Mouse (Mus musculus) stomach, embryonic 15.5 days (tissue): Measurements from ENCODE around the gene Nup133. TPM values are rescaled to one million over a fixed set of nuclear protein-coding genes. Genes with fewer than 3 reads are reported as not detected.

Source experiments
- ATAC-seq: fragments of 200-750 bp; cut with Nextera tagmentation; 2 replicates; pipeline ENCODE4 v1.8.0; 2017; ENCODE audit warnings: low read depth, moderate number of reproducible peaks, moderate TSS enrichment; ENCODE audit not compliant: insufficient read depth, low FRiP score
- H3K27ac ChIP-seq: fragments of 300-500 bp; sonication (generic); 2 replicates; pipeline ENCODE4 v1.5.1; 2015; ENCODE audit warnings: mild to moderate bottlenecking, inconsistent platforms
- H3K27me3 ChIP-seq: fragments of 300-500 bp; sonication (generic); replicated peaks from 2 replicates; pipeline ENCODE4 v1.6.1; 2015; ENCODE audit warnings: inconsistent platforms
- H3K36me3 ChIP-seq: fragments of 300-500 bp; sonication (generic); 2 replicates; pipeline ENCODE4 v1.6.1; 2015; ENCODE audit warnings: inconsistent platforms
- H3K4me1 ChIP-seq: fragments of 300-500 bp; sonication (generic); 2 replicates; pipeline ENCODE4 v1.6.1; 2015; ENCODE audit warnings: inconsistent platforms
- H3K4me2 ChIP-seq: fragments of 300-500 bp; sonication (generic); 2 replicates; pipeline ENCODE4 v1.6.1; 2015; ENCODE audit warnings: mild to moderate bottlenecking, inconsistent platforms
- H3K4me3 ChIP-seq: fragments of 300-500 bp; sonication (generic); replicated peaks from 2 replicates; pipeline ENCODE4 v1.5.1; 2015; ENCODE audit warnings: inconsistent platforms
- H3K9ac ChIP-seq: fragments of 300-500 bp; sonication (generic); 2 replicates; pipeline ENCODE4 v1.6.1; 2015; ENCODE audit warnings: inconsistent platforms
- H3K9me3 ChIP-seq: fragments of 300-500 bp; sonication (generic); 2 replicates; pipeline ENCODE4 v1.6.1; 2016; ENCODE audit warnings: inconsistent platforms
- WGBS: fragments of 180-500 bp; shearing (Covaris S2); methylation state at CpG from one replicate; pipeline ENCODE4 v1.1.7; 2015; 5-methylcytosine and 5-hydroxymethylcytosine counted together
- polyA plus RNA-seq: library from polyadenylated mRNA; unstranded; fragments of >200 nt; fragmentation: Nextera tagmentation; extraction: Ambion mirVana; gene quantifications from 2 replicates; pipeline ENCODE4 v1.2.1, GENCODE M21; 2015

The Nup133 gene
- polyA plus RNA-seq, 1 experiment from 2014 or later = 23.3 TPM

- H3K36me3 ChIP-seq = peaks cover 14% of the 10 kb centered on the region; the same call in 1 of the 2 replicates
- peak overlapping the region; percentile 83 for H3K4me2 ChIP-seq
- H3K9ac ChIP-seq = peak overlapping the region; percentile 92; the same call in 1 of the 2 replicates
- 35% methylated on average over 10 of the region's 10 CpGs for WGBS
- peaks cover 5% of the 10 kb centered on the region; the same call in 1 of the 2 replicates for H3K4me1 ChIP-seq
- H3K9me3 ChIP-seq = no peaks in the 10 kb centered on the region
- peak overlapping the region; percentile 93 for H3K27ac ChIP-seq
- peak; percentile 8; the same call in 1 of the 2 replicates for ATAC-seq
- H3K27me3 ChIP-seq = no peaks in the 10 kb centered on the region
- peak overlapping the region; percentile 100 for H3K4me3 ChIP-seq
Measured at GRCm38 (mm10) chr8:123950077-123950802, 1.2 kb upstream of the Nup133 start.

- Histone ChIP-seq H3K4me1 (peaks cover 5% of the 10 kb centered on the region; the same call in 1 of the 2 replicates), H3K4me3 (peak overlapping the region; percentile 100), H3K9me3 (no peaks in the 10 kb centered on the region), H3K4me2 (peak overlapping the region; percentile 83), H3K36me3 (peaks cover 15% of the 10 kb centered on the region; the same call in 1 of the 2 replicates), H3K27me3 (no peaks in the 10 kb centered on the region), H3K27ac (peak overlapping the region; percentile 93), H3K9ac (peak overlapping the region; percentile 92)
- WGBS = 1% methylated on average over 10 of the region's 10 CpGs
- no peak for ATAC-seq
Measured at GRCm38 (mm10) chr8:123949686-123949986, 571 bp upstream of the Nup133 start.

GRCm38 (mm10) chr8:123929026-123929425 lies 20.0 kb downstream of the Nup133 start:
- H3K4me1 ChIP-seq = no peaks in the 10 kb centered on the region
- no peak overlapping the region for H3K4me2 ChIP-seq
- no peak overlapping the region for H3K9ac ChIP-seq
- H3K4me3 ChIP-seq = no peak overlapping the region
- no peaks in the 10 kb centered on the region for H3K9me3 ChIP-seq
- peaks cover 56% of the 10 kb centered on the region for H3K36me3 ChIP-seq
- no peaks in the 10 kb centered on the region for H3K27me3 ChIP-seq
- no peak overlapping the region for H3K27ac ChIP-seq
- no peak for ATAC-seq
- WGBS = 90% methylated on average over 7 of the region's 7 CpGs

- H3K9me3 ChIP-seq = no peaks in the 10 kb centered on the region
- ATAC-seq = no peak
- H3K4me3 ChIP-seq = no peak overlapping the region
- H3K36me3 ChIP-seq = peaks cover 61% of the 10 kb centered on the region
- no peak overlapping the region for H3K4me2 ChIP-seq
- no peaks in the 10 kb centered on the region for H3K27me3 ChIP-seq
- no peak overlapping the region for H3K9ac ChIP-seq
- WGBS = 91% methylated on average over 3 of the region's 3 CpGs
- H3K4me1 ChIP-seq = no peaks in the 10 kb centered on the region
- H3K27ac ChIP-seq = no peak overlapping the region
Measured at GRCm38 (mm10) chr8:123925671-123926070, 23.4 kb downstream of the Nup133 start.

GRCm38 (mm10) chr8:123924719-123925118 lies 24.3 kb downstream of the Nup133 start:
- no peaks in the 10 kb centered on the region for H3K27me3 ChIP-seq
- WGBS = 20% methylated on average over 2 of the region's 2 CpGs
- no peak overlapping the region for H3K4me2 ChIP-seq
- no peaks in the 10 kb centered on the region for H3K9me3 ChIP-seq
- H3K36me3 ChIP-seq = peaks cover 60% of the 10 kb centered on the region
- H3K4me3 ChIP-seq = no peak overlapping the region
- H3K9ac ChIP-seq = no peak overlapping the region
- no peaks in the 10 kb centered on the region for H3K4me1 ChIP-seq
- no peak overlapping the region for H3K27ac ChIP-seq
- ATAC-seq = no peak; the same call in 1 of the 2 replicates

GRCm38 (mm10) chr8:123914635-123915034 lies 34.4 kb downstream of the Nup133 start:
- Histone ChIP-seq H3K4me2 (no peak overlapping the region), H3K36me3 (peaks cover 59% of the 10 kb centered on the region), H3K27ac (no peak overlapping the region), H3K27me3 (no peaks in the 10 kb centered on the region), H3K9ac (no peak overlapping the region), H3K4me1 (no peaks in the 10 kb centered on the region), H3K9me3 (no peaks in the 10 kb centered on the region), H3K4me3 (no peak overlapping the region)
- ATAC-seq = no peak
- 92% methylated on average over 3 of the region's 3 CpGs for WGBS

GRCm38 (mm10) chr8:123912265-123912664 lies 36.8 kb downstream of the Nup133 start:
- Histone ChIP-seq H3K27me3 (no peaks in the 10 kb centered on the region), H3K27ac (no peak overlapping the region), H3K4me1 (no peaks in the 10 kb centered on the region), H3K9ac (no peak overlapping the region), H3K36me3 (peaks cover 53% of the 10 kb centered on the region), H3K9me3 (no peaks in the 10 kb centered on the region), H3K4me3 (no peak overlapping the region), H3K4me2 (no peak overlapping the region)
- no peak for ATAC-seq
- WGBS = 87% methylated on average over 4 of the region's 4 CpGs

GRCm38 (mm10) chr8:123907604-123908003 lies 41.5 kb downstream of the Nup133 start:
- no peak overlapping the region for H3K4me3 ChIP-seq
- H3K4me1 ChIP-seq = no peaks in the 10 kb centered on the region
- no peak overlapping the region for H3K4me2 ChIP-seq
- H3K9me3 ChIP-seq = no peaks in the 10 kb centered on the region
- ATAC-seq = no peak
- 90% methylated on average over 6 of the region's 6 CpGs for WGBS
- H3K9ac ChIP-seq = no peak overlapping the region
- no peak overlapping the region for H3K27ac ChIP-seq
- no peaks in the 10 kb centered on the region for H3K27me3 ChIP-seq
- peaks cover 54% of the 10 kb centered on the region for H3K36me3 ChIP-seq

GRCm38 (mm10) chr8:123902653-123903052 lies 46.4 kb downstream of the Nup133 start:
- 84% methylated on average over 7 of the region's 7 CpGs for WGBS
- no peak for ATAC-seq
- Histone ChIP-seq H3K4me1 (no peaks in the 10 kb centered on the region), H3K27ac (no peak overlapping the region), H3K27me3 (no peaks in the 10 kb centered on the region), H3K4me3 (no peak overlapping the region), H3K36me3 (peaks cover 41% of the 10 kb centered on the region), H3K4me2 (no peak overlapping the region), H3K9ac (no peak overlapping the region), H3K9me3 (no peaks in the 10 kb centered on the region)

GRCm38 (mm10) chr8:123899366-123899765 lies 49.7 kb downstream of the Nup133 start:
- H3K4me3 ChIP-seq = no peak overlapping the region
- 87% methylated on average over 7 of the region's 7 CpGs for WGBS
- no peak overlapping the region for H3K9ac ChIP-seq
- H3K4me1 ChIP-seq = no peaks in the 10 kb centered on the region
- H3K27me3 ChIP-seq = peaks cover 21% of the 10 kb centered on the region
- ATAC-seq = no peak
- H3K27ac ChIP-seq = no peak overlapping the region
- no peaks in the 10 kb centered on the region for H3K9me3 ChIP-seq
- no peak overlapping the region for H3K4me2 ChIP-seq
- peaks cover 28% of the 10 kb centered on the region; the same call in 1 of the 2 replicates for H3K36me3 ChIP-seq

GRCm38 (mm10) chr8:123898576-123898975 lies 50.5 kb downstream of the Nup133 start:
- H3K4me1 ChIP-seq = no peaks in the 10 kb centered on the region
- H3K27ac ChIP-seq = no peak overlapping the region
- 80% methylated on average over 5 of the region's 5 CpGs for WGBS
- peaks cover 21% of the 10 kb centered on the region; the same call in 1 of the 2 replicates for H3K36me3 ChIP-seq
- H3K9me3 ChIP-seq = no peaks in the 10 kb centered on the region
- H3K4me3 ChIP-seq = no peak overlapping the region
- no peak overlapping the region for H3K4me2 ChIP-seq
- peaks cover 29% of the 10 kb centered on the region for H3K27me3 ChIP-seq
- no peak overlapping the region for H3K9ac ChIP-seq
- ATAC-seq = no peak

- no peaks in the 10 kb centered on the region for H3K9me3 ChIP-seq
- H3K9ac ChIP-seq = no peak overlapping the region
- 0 out of 2 replicates have a peak, but pooled peaks cover 6% of the 10 kb centered on the region for H3K4me1 ChIP-seq
- no peak for ATAC-seq
- peaks cover 47% of the 10 kb centered on the region for H3K27me3 ChIP-seq
- H3K27ac ChIP-seq = no peak overlapping the region
- H3K4me3 ChIP-seq = no peak overlapping the region
- WGBS = 51% methylated on average over 10 of the region's 10 CpGs
- 0 out of 2 replicates have a peak, but pooled peaks cover 11% of the 10 kb centered on the region for H3K36me3 ChIP-seq
- no peak overlapping the region for H3K4me2 ChIP-seq
Measured at GRCm38 (mm10) chr8:123896774-123897173, 52.3 kb downstream of the Nup133 start.
